Mouse (Mus musculus) C2C12 (cell line): ENCODE data around the gene Atp8a2. TPM values are rescaled to one million over a fixed set of nuclear protein-coding genes. Genes with fewer than 3 reads are reported as not detected.

Experiments used
- H3K27me3 ChIP-seq: one replicate; pipeline ENCODE4 v1.6.1; 2011; ENCODE audit not compliant: control insufficient read depth, insufficient read depth, insufficient read length
- H3K36me3 ChIP-seq: one replicate; pipeline ENCODE4 v1.6.1; 2011; ENCODE audit not compliant: control insufficient read depth, insufficient read depth
- H3K4me3 ChIP-seq: one replicate; pipeline ENCODE4 v1.5.1; 2011; ENCODE audit warnings: mild to moderate bottlenecking, control low read depth; ENCODE audit not compliant: poor library complexity, insufficient read depth, severe bottlenecking
- H3K79me2 ChIP-seq: one replicate; pipeline ENCODE4 v1.6.1; 2011; ENCODE audit not compliant: control insufficient read depth, insufficient read depth
- H3K79me3 ChIP-seq: one replicate; pipeline ENCODE4 v1.6.1; 2011; ENCODE audit warnings: low read depth, control low read depth
- H3ac ChIP-seq: one replicate; pipeline ENCODE3; 2011; ENCODE audit warnings: low read depth; ENCODE audit not compliant: control insufficient read depth, insufficient read length
- CEBPB ChIP-seq: IDR thresholded peaks from one replicate; pipeline ENCODE4 v1.6.1; 2011; ENCODE audit warnings: low read depth, mild to moderate bottlenecking, control low read depth, moderate library complexity
- CTCF ChIP-seq: IDR thresholded peaks from one replicate; pipeline ENCODE4 v1.5.1; 2011; ENCODE audit not compliant: control insufficient read depth, insufficient read depth, insufficient read length
- FOSL1 ChIP-seq: IDR thresholded peaks from one replicate; pipeline ENCODE4 v1.8.0; 2011; ENCODE audit warnings: mild to moderate bottlenecking, low read length; ENCODE audit not compliant: poor library complexity, insufficient read depth, severe bottlenecking
- MAX ChIP-seq: IDR thresholded peaks from one replicate; pipeline ENCODE4 v1.6.1; 2011; ENCODE audit warnings: mild to moderate bottlenecking, control low read depth
- MYOD1 ChIP-seq: IDR thresholded peaks from one replicate; pipeline ENCODE4 v1.6.1; 2011; ENCODE audit warnings: low read depth; ENCODE audit not compliant: control insufficient read depth, insufficient read length
- MYOG ChIP-seq: IDR thresholded peaks from one replicate; pipeline ENCODE4 v1.6.1; 2011; ENCODE audit not compliant: control insufficient read depth, insufficient read length; ENCODE audit errors: extremely low read depth
- USF1 ChIP-seq: IDR thresholded peaks from one replicate; pipeline ENCODE4 v1.6.1; 2011; ENCODE audit warnings: low read depth, mild to moderate bottlenecking, control low read depth, moderate library complexity
- polyA plus RNA-seq: library from polyadenylated mRNA; unstranded; fragments of >200 nt; fragmentation: generic; extraction: Trizol; gene quantifications from one replicate; pipeline ENCODE4 v1.2.1, GENCODE M21; 2012; ENCODE audit warnings: missing spikeins

Atp8a2 gene
- polyA plus RNA-seq, 1 experiment = under 0.01 TPM

DNA sequence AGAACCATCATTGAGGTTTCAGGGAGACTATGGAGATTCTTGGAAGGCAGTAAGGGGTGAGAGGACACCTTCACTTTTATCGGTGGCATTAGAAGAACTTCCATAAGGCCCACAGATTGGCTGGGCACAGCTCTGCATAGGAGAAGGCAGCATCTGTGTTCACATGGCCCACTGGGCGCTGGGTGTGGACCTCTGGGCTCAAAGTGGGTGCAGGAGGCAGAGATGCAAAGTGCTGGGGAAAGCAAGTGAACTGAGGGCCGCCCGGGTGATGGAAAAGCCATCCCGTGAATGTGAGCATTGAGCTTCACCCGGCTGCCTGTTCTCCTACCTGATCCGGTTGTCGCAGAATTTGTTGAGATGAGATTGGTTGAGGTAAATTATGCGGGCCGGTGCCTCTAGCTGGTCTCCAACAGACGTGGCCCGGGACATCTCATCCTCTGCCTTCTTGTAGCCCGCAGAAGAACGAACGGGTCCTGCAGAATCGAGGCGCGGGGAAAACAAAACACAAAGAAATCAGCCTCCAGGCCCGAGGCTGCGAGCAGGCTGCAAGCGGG, 110.6 kb downstream of the Atp8a2 start:
- no peaks in the 10 kb centered on the region for H3K79me3 ChIP-seq
- H3K27me3 ChIP-seq = peaks cover 9% of the 10 kb centered on the region
- no peak for TF ChIP-seq FOSL1
- no peak for TF ChIP-seq USF1
- no peak for TF ChIP-seq MAX
- TF ChIP-seq CTCF = no peak
- no peak for TF ChIP-seq MYOG
- no peak for TF ChIP-seq CEBPB
- no peak for TF ChIP-seq MYOD1
- H3K36me3 ChIP-seq = no peaks in the 10 kb centered on the region
- no peak overlapping the region for H3K4me3 ChIP-seq
- H3K79me2 ChIP-seq = no peaks in the 10 kb centered on the region
- no peak overlapping the region for H3ac ChIP-seq

DNA sequence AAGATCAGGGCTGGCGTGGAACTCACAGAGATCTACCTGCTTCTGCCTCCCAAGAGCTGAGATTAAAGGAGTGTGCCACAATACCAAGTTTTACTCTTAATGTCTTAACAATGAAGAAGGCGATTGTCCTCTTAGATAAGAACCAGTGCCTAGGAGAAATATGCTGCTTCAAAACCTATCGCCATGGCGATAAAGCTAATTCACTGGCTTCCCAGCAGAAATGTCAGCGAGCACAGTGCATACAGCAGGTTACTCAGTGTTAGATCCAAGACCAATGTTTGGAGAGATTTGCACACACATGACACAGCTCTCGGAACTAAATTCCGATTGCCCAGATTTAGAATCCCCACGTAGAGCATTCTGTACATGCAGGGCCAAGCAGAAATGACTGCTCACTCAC, 114.2 kb downstream of the Atp8a2 start:
- TF ChIP-seq CEBPB (no peak), CTCF (no peak), MAX (no peak), FOSL1 (no peak), MYOG (no peak), MYOD1 (no peak), USF1 (no peak)
- H3K27me3 ChIP-seq = peaks cover 15% of the 10 kb centered on the region
- no peaks in the 10 kb centered on the region for H3K79me3 ChIP-seq
- H3K79me2 ChIP-seq = no peaks in the 10 kb centered on the region
- no peaks in the 10 kb centered on the region for H3K36me3 ChIP-seq
- H3K4me3 ChIP-seq = no peak overlapping the region
- H3ac ChIP-seq = no peak overlapping the region

DNA sequence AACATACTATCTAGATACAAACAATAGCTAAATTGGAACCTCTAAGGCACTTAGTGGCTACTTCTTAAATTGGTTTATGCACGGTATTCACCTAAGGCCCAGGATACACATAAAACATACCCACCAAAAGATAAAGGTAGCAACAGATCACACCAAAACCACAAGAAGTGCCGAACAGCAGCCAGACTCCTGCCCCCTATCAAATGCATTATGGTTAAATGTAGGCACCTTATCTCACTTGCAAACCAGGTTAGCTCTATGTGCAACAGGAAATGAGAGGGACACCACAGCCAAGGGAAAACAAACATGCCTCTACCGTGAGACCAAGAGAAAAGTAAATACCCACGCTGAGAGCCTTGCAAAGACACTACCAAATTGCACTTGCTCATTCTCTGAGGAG, 124.5 kb downstream of the Atp8a2 start:
- Histone ChIP-seq H3K36me3 (no peaks in the 10 kb centered on the region), H3K79me3 (no peaks in the 10 kb centered on the region), H3ac (no peak overlapping the region), H3K79me2 (no peaks in the 10 kb centered on the region), H3K27me3 (peaks cover 18% of the 10 kb centered on the region), H3K4me3 (no peak overlapping the region)
- no peak for TF ChIP-seq FOSL1
- TF ChIP-seq MYOG = no peak
- TF ChIP-seq MAX = no peak
- TF ChIP-seq CEBPB = no peak
- no peak for TF ChIP-seq CTCF
- TF ChIP-seq MYOD1 = no peak
- no peak for TF ChIP-seq USF1

DNA sequence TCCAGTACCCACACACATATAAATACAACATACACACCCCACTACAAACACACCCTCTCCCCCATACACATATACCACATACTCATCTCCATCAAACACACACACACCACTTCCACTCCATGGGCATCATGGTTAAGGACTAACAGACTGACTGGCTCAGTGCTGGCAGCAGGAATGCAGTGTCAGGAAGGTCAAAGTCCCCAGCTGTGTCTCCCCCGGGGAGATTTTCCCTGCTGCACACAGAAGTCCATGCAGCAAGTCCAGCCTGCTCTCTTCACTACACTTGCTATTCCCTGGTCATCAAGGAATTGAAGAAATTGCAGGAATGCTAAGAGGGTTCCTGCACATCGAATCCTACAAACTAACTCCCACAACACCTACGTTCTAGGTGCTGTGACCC, 131.8 kb downstream of the Atp8a2 start:
- no peak overlapping the region for H3ac ChIP-seq
- no peaks in the 10 kb centered on the region for H3K79me3 ChIP-seq
- H3K79me2 ChIP-seq = no peaks in the 10 kb centered on the region
- no peak for TF ChIP-seq FOSL1
- no peak for TF ChIP-seq MAX
- no peak for TF ChIP-seq CEBPB
- no peak for TF ChIP-seq MYOD1
- no peak for TF ChIP-seq CTCF
- TF ChIP-seq USF1 = no peak
- no peak for TF ChIP-seq MYOG
- H3K27me3 ChIP-seq = peaks cover 13% of the 10 kb centered on the region
- no peak overlapping the region for H3K4me3 ChIP-seq
- H3K36me3 ChIP-seq = no peaks in the 10 kb centered on the region

DNA sequence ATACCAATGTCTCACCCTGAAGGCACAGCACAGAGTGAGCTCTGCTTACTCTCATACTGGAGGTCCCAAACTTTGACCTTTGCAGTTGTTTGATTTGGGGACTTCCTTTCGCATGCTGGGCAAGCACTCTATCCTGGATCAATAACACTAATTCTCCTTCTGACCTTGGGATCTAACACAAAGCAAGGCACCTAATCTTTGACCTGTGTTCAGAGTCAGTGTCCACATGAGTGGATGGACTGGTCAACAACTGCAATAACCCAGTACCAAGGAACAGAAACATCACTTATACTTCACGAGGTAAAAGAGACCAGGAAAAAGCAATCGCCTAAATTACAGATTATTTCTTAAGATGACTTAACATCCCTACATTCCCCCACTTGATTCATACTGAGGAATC, 136.0 kb downstream of the Atp8a2 start:
- peaks cover 13% of the 10 kb centered on the region for H3K27me3 ChIP-seq
- H3K79me2 ChIP-seq = no peaks in the 10 kb centered on the region
- H3K36me3 ChIP-seq = no peaks in the 10 kb centered on the region
- H3ac ChIP-seq = no peak overlapping the region
- TF ChIP-seq CTCF = no peak
- TF ChIP-seq MAX = no peak
- TF ChIP-seq USF1 = no peak
- no peak for TF ChIP-seq CEBPB
- H3K79me3 ChIP-seq = no peaks in the 10 kb centered on the region
- H3K4me3 ChIP-seq = no peak overlapping the region

DNA sequence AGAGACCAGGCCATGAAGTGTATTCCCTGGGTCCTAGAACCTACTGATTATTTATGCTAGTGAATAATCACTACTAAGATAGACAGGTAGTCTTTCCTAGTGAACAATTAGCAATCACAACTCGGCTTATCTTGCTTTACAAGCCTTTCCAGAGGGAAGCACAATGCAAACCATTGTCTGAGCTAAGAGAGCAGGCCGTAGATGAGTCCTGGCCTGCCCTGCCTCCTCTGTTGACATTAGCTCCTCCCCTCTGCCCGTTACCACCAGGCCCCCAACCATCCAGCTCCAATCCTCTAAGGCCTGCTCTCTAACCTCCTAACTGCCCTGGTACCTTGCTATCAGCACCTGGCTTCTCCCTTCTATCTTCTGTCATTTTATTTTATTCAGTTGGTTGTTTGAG, 138.1 kb downstream of the Atp8a2 start:
- TF ChIP-seq CTCF = no peak
- no peak for TF ChIP-seq MYOG
- no peak for TF ChIP-seq MYOD1
- no peak for TF ChIP-seq CEBPB
- TF ChIP-seq USF1 = no peak
- no peak for TF ChIP-seq MAX
- no peak for TF ChIP-seq FOSL1
- H3K79me3 ChIP-seq = no peaks in the 10 kb centered on the region
- H3K4me3 ChIP-seq = no peak overlapping the region
- no peak overlapping the region for H3ac ChIP-seq
- no peaks in the 10 kb centered on the region for H3K36me3 ChIP-seq
- H3K27me3 ChIP-seq = peaks cover 13% of the 10 kb centered on the region
- H3K79me2 ChIP-seq = no peaks in the 10 kb centered on the region

DNA sequence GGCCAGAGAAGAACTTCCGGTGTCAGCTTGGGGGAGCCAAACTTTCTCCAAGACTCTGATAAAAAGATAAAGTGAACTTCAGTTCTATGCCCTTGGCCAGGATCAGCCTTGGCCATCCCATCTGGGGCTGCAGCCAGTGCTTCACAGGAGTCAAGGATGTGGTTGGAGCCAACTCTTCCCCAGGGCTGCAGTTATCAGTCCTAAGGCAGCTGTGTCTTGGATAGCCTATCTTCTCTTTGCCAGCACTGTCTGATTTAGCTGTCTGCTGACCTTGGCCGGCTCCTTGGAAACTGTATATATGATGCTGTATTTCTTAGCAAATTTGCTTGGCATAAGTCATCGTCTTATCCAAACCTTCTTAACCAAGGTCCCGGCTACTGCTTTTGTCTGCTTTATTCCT, 141.7 kb downstream of the Atp8a2 start:
- H3K4me3 ChIP-seq = no peak overlapping the region
- no peaks in the 10 kb centered on the region for H3K36me3 ChIP-seq
- TF ChIP-seq CTCF (no peak), FOSL1 (no peak), MAX (no peak)
- no peaks in the 10 kb centered on the region for H3K79me2 ChIP-seq
- H3ac ChIP-seq = no peak overlapping the region
- no peaks in the 10 kb centered on the region for H3K27me3 ChIP-seq
- H3K79me3 ChIP-seq = no peaks in the 10 kb centered on the region
